Mouse (Mus musculus) CH12.LX (cell line): ENCODE results near the gene Ufsp1. TPM values are rescaled to one million over a fixed set of nuclear protein-coding genes. Genes with fewer than 3 reads are reported as not detected.

Source experiments
- DNase-seq: peaks from one replicate; pipeline ENCODE4 v3.0.0-alpha.2; 2013; ENCODE audit errors: extremely low read depth
- H3K27ac ChIP-seq: 2 replicates; pipeline ENCODE4 v1.5.1; 2012; ENCODE audit warnings: low read depth, mild to moderate bottlenecking, control low read depth, moderate library complexity; ENCODE audit not compliant: insufficient read depth
- H3K27me3 ChIP-seq: replicated peaks from 2 replicates; pipeline ENCODE3; 2012; ENCODE audit warnings: inconsistent platforms
- H3K36me3 ChIP-seq, 2 experiments: replicated peaks in 1 of 2; 2 replicates each; pipeline versions ENCODE3 to v1.6.1; 2012; ENCODE audit warnings: inconsistent platforms in 1 of 2, low read length in 1 of 2, mild to moderate bottlenecking in 1 of 2, mixed read lengths in 1 of 2, moderate library complexity in 1 of 2; ENCODE audit not compliant: control insufficient read depth in 1 of 2, insufficient read depth in 1 of 2
- H3K4me1 ChIP-seq, 2 experiments: 2 replicates each; pipeline ENCODE4 v1.6.1; 2012; ENCODE audit warnings: inconsistent platforms in 1 of 2, moderate library complexity in 1 of 2; ENCODE audit not compliant: insufficient read depth in 2 of 2, control insufficient read depth in 1 of 2
- H3K4me2 ChIP-seq: 2 replicates; pipeline ENCODE4 v1.6.1; 2012; ENCODE audit warnings: low read depth, mild to moderate bottlenecking, control low read depth; ENCODE audit not compliant: poor library complexity, insufficient read depth, severe bottlenecking
- H3K4me3 ChIP-seq, 3 experiments: fragments of 150-350 bp in 1 of 3; sonication (generic) in 1 of 3; replicated peaks in 1 of 3; 2 replicates each; pipeline versions ENCODE3 to v1.5.1; 2011 to 2012; ENCODE audit warnings: low read depth in 2 of 3, low read length in 2 of 3, mild to moderate bottlenecking in 2 of 3, moderate library complexity in 2 of 3, control low read depth in 1 of 3, improper control_type of control experiment in 1 of 3, inconsistent platforms in 1 of 3, mixed read lengths in 1 of 3; ENCODE audit not compliant: poor library complexity in 1 of 3
- H3K79me2 ChIP-seq: replicated peaks from 2 replicates; pipeline ENCODE4 v1.6.1; 2012; ENCODE audit warnings: mild to moderate bottlenecking, moderate library complexity; ENCODE audit not compliant: control insufficient read depth, poor library complexity, insufficient read depth, severe bottlenecking; ENCODE audit errors: extremely low read depth
- H3K9ac ChIP-seq: 2 replicates; pipeline ENCODE4 v1.6.1; 2012; ENCODE audit warnings: low read depth, mild to moderate bottlenecking, control low read depth, moderate library complexity; ENCODE audit not compliant: insufficient read depth
- H3K9me3 ChIP-seq: replicated peaks from 2 replicates; pipeline ENCODE3; 2012; ENCODE audit warnings: low read length, inconsistent platforms, mixed read lengths
- BHLHE40 ChIP-seq: IDR thresholded peaks from 2 replicates; pipeline ENCODE4 v1.6.1; 2011; ENCODE audit warnings: mild to moderate bottlenecking, low read depth, low read length, improper control_type of control experiment
- CHD1 ChIP-seq: IDR thresholded peaks from 2 replicates; pipeline ENCODE4 v1.6.1; 2012; ENCODE audit warnings: low read depth, low read length, improper control_type of control experiment, inconsistent platforms
- CHD2 ChIP-seq: IDR thresholded peaks from 2 replicates; pipeline ENCODE4 v1.6.1; 2011; ENCODE audit warnings: low read length, improper control_type of control experiment
- CTCF ChIP-seq, 2 experiments: IDR thresholded peaks in 1 of 2; conservative IDR thresholded peaks in 1 of 2; 2 replicates each; pipeline ENCODE4 v1.5.1; 2011 to 2012; ENCODE audit warnings: low read depth in 2 of 2, low read length in 2 of 2, improper control_type of control experiment in 1 of 2, inconsistent platforms in 1 of 2, mild to moderate bottlenecking in 1 of 2, moderate library complexity in 1 of 2
- E2F4 ChIP-seq: IDR thresholded peaks from 2 replicates; pipeline ENCODE4 v1.6.1; 2011; ENCODE audit warnings: low read depth, low read length, improper control_type of control experiment; ENCODE audit not compliant: insufficient replicate concordance
- ELF1 ChIP-seq: IDR thresholded peaks from 2 replicates; pipeline ENCODE4 v1.6.1; 2014; ENCODE audit warnings: low read depth, mild to moderate bottlenecking, inconsistent platforms, low read length, improper control_type of control experiment
- EP300 ChIP-seq: IDR thresholded peaks from 2 replicates; pipeline ENCODE4 v1.6.1; 2011; ENCODE audit warnings: low read length, improper control_type of control experiment
- ETS1 ChIP-seq: conservative IDR thresholded peaks from 2 replicates; pipeline ENCODE4 v1.6.1; 2012; ENCODE audit warnings: low read depth, mild to moderate bottlenecking, inconsistent platforms, low read length, improper control_type of control experiment, moderate library complexity
- HCFC1 ChIP-seq: IDR thresholded peaks from 2 replicates; pipeline ENCODE4 v1.6.1; 2012; ENCODE audit warnings: low read depth, mild to moderate bottlenecking, inconsistent platforms, low read length, improper control_type of control experiment
- IRF4 ChIP-seq: IDR thresholded peaks from 2 replicates; pipeline ENCODE4 v1.6.1; 2014; ENCODE audit warnings: low read depth, mild to moderate bottlenecking, inconsistent platforms, low read length, improper control_type of control experiment
- KAT2A ChIP-seq: IDR thresholded peaks from 2 replicates; pipeline ENCODE4 v1.6.1; 2012; ENCODE audit warnings: low read length, improper control_type of control experiment, inconsistent platforms; ENCODE audit not compliant: insufficient replicate concordance
- MAFK ChIP-seq: IDR thresholded peaks from 2 replicates; pipeline ENCODE4 v1.6.1; 2011; ENCODE audit warnings: low read length, improper control_type of control experiment; ENCODE audit not compliant: insufficient replicate concordance
- MAX ChIP-seq: IDR thresholded peaks from 2 replicates; pipeline ENCODE4 v1.6.1; 2011; ENCODE audit warnings: low read length, improper control_type of control experiment
- MAZ ChIP-seq: IDR thresholded peaks from 2 replicates; pipeline ENCODE4 v1.6.1; 2012; ENCODE audit warnings: low read depth, mild to moderate bottlenecking, inconsistent platforms, low read length, improper control_type of control experiment, moderate library complexity
- MEF2A ChIP-seq: IDR thresholded peaks from 2 replicates; pipeline ENCODE4 v1.6.1; 2014; ENCODE audit warnings: low read depth, mild to moderate bottlenecking, inconsistent platforms, low read length, improper control_type of control experiment, borderline replicate concordance
- MXI1 ChIP-seq: IDR thresholded peaks from 2 replicates; pipeline ENCODE4 v1.6.1; 2011; ENCODE audit warnings: mild to moderate bottlenecking, low read depth, low read length, improper control_type of control experiment
- MYC ChIP-seq: IDR thresholded peaks from 2 replicates; pipeline ENCODE4 v1.6.1; 2011; ENCODE audit warnings: low read depth, mild to moderate bottlenecking, improper control_type of control experiment, low read length
- NELFE ChIP-seq: IDR thresholded peaks from 2 replicates; pipeline ENCODE4 v1.6.1; 2011; ENCODE audit warnings: low read depth, low read length, improper control_type of control experiment
- NRF1 ChIP-seq: IDR thresholded peaks from 2 replicates; pipeline ENCODE4 v1.6.1; 2014; ENCODE audit warnings: low read depth, mild to moderate bottlenecking, inconsistent platforms, low read length, improper control_type of control experiment, moderate library complexity
- PAX5 ChIP-seq: IDR thresholded peaks from 2 replicates; pipeline ENCODE4 v1.6.1; 2012; ENCODE audit warnings: low read length, inconsistent platforms, mixed read lengths
- POLR2A ChIP-seq: IDR thresholded peaks from 2 replicates; pipeline ENCODE4 v1.6.1; 2011; ENCODE audit warnings: low read depth, mild to moderate bottlenecking, improper control_type of control experiment, low read length
- POLR2AphosphoS2 ChIP-seq: IDR thresholded peaks from 2 replicates; pipeline ENCODE4 v1.6.1; 2011; ENCODE audit warnings: low read depth, low read length, improper control_type of control experiment
- RAD21 ChIP-seq: IDR thresholded peaks from 2 replicates; pipeline ENCODE4 v1.6.1; 2011; ENCODE audit warnings: low read depth, mild to moderate bottlenecking, low read length, improper control_type of control experiment, moderate library complexity
- RCOR1 ChIP-seq: conservative IDR thresholded peaks from 2 replicates; pipeline ENCODE4 v1.6.1; 2012; ENCODE audit warnings: low read depth, mild to moderate bottlenecking, inconsistent platforms, low read length, improper control_type of control experiment
- SIN3A ChIP-seq: IDR thresholded peaks from 2 replicates; pipeline ENCODE4 v1.6.1; 2012; ENCODE audit warnings: low read length, improper control_type of control experiment, inconsistent platforms
- SMC3 ChIP-seq: IDR thresholded peaks from 2 replicates; pipeline ENCODE4 v1.6.1; 2011; ENCODE audit warnings: low read depth, low read length, improper control_type of control experiment
- TCF12 ChIP-seq: IDR thresholded peaks from 2 replicates; pipeline ENCODE4 v1.6.1; 2014; ENCODE audit warnings: low read depth, mild to moderate bottlenecking, inconsistent platforms, low read length, improper control_type of control experiment
- ZC3H11A ChIP-seq: IDR thresholded peaks from 2 replicates; pipeline ENCODE4 v1.6.1; 2012; ENCODE audit warnings: low read depth, mild to moderate bottlenecking, inconsistent platforms, low read length, improper control_type of control experiment
- ZKSCAN1 ChIP-seq: IDR thresholded peaks from 2 replicates; pipeline ENCODE4 v1.6.1; 2012; ENCODE audit warnings: low read depth, inconsistent platforms, low read length, improper control_type of control experiment, borderline replicate concordance
- ZMIZ1 ChIP-seq: IDR thresholded peaks from 2 replicates; pipeline ENCODE4 v1.6.1; 2012; ENCODE audit warnings: low read depth, mild to moderate bottlenecking, inconsistent platforms, low read length, improper control_type of control experiment
- dilution Hi-C: fragments of 300-500 bp; cut with MboI; formaldehyde crosslinking; loops from 2 replicates; pipeline ENCODE4 v1.14.3; 2020; ENCODE audit warnings: low sequenced_read_pairs; ENCODE audit not compliant: extremely low pct_unique_long_range_greater_than_20kb, extremely low pct_ligation_motif_present
- in situ Hi-C: fragments of 300-500 bp; cut with MboI; formaldehyde crosslinking; loops from 3 replicates; pipeline ENCODE4 v1.14.3; 2019; ENCODE audit warnings: low sequenced_read_pairs, low pct_ligation_motif_present, low pct_unique_long_range_greater_than_20kb, mixed read lengths
- polyA plus RNA-seq: library from polyadenylated mRNA; unstranded; fragments of >175 nt; gene quantifications from 2 replicates; pipeline ENCODE4 v1.2.1, GENCODE M21; 2012; ENCODE audit warnings: low read depth; ENCODE audit not compliant: insufficient read length
- total RNA-seq, 2 experiments: library from RNA; depleted of rRNA; stranded (reverse); fragments of 300-350 nt in 1 of 2; fragments of >200 nt in 1 of 2; gene quantifications; 2 replicates each; pipeline ENCODE4 v1.2.3; 2012 to 2014

Gene Ufsp1
- total and polyA plus RNA-seq, 3 experiments: 0.91 to 5.2 (median 2.9) TPM

GRCm38 (mm10) chr5:137306439-137307005 is 12.1 kb downstream of the Ufsp1 start:
- Histone ChIP-seq H3K9me3 (peaks cover 6% of the 10 kb centered on the region), H3K79me2 (peaks cover 54% of the 10 kb centered on the region), H3K4me2 (peak overlapping the region; percentile 93), H3K4me1 (peaks cover 12 to 56% of the 10 kb centered on the region in 2 experiments), H3K9ac (peak overlapping the region; percentile 89), H3K27me3 (no peaks in the 10 kb centered on the region), H3K27ac (peak overlapping the region; percentile 89), H3K4me3 (peak overlapping the region; percentile 82 to 88 (median 83)), H3K36me3 (peaks cover 24 to 61% of the 10 kb centered on the region in 2 experiments)
- no peak for DNase-seq
- TF ChIP-seq E2F4: 0 out of 2 replicates have a peak, but pooled peaks have one; percentile 43
- no peak for TF ChIP-seq NRF1
- TF ChIP-seq POLR2A: no peak
- no peak for TF ChIP-seq ZKSCAN1
- TF ChIP-seq SIN3A: peak; percentile 56
- TF ChIP-seq CHD2: no peak
- TF ChIP-seq MXI1: no peak
- no peak for TF ChIP-seq PAX5
- TF ChIP-seq MAFK: no peak
- TF ChIP-seq MAX: peak; percentile 11; the same call in 1 of the 2 replicates
- in situ Hi-C loops: no loop called here
- dilution Hi-C loops: no loop called here

GRCm38 (mm10) chr5:137307071-137307912 is 12.9 kb downstream of the Ufsp1 start, which contains the start of gene Srrt:
Gene Srrt, minus strand, starts transcription at chr5:137307674.
- in situ Hi-C loops (no loop called here), dilution Hi-C loops (no loop called here)
- peak within 1 kb of the TSS; percentile 89 for H3K9ac ChIP-seq
- no peaks in the 10 kb centered on the region for H3K27me3 ChIP-seq
- peaks cover 12 to 64% of the 10 kb centered on the region in 2 experiments for H3K4me1 ChIP-seq
- peak; percentile 96 for DNase-seq
- peaks cover 17 to 55% of the 10 kb centered on the region in 2 experiments for H3K36me3 ChIP-seq
- peaks cover 6% of the 10 kb centered on the region for H3K9me3 ChIP-seq
- peak within 1 kb of the TSS; percentile 89 for H3K27ac ChIP-seq
- H3K4me3 ChIP-seq: peak within 1 kb of the TSS; percentile 82 to 88 (median 83)
- peaks cover 54% of the 10 kb centered on the region for H3K79me2 ChIP-seq
- peak within 1 kb of the TSS; percentile 93 for H3K4me2 ChIP-seq
- TF ChIP-seq NELFE: peak; percentile 81
- TF ChIP-seq HCFC1: peak; percentile 84
- TF ChIP-seq MEF2A: no peak; the same call in 1 of the 2 replicates
- TF ChIP-seq MXI1: peak; percentile 70; the same call in 1 of the 2 replicates
- TF ChIP-seq MAX: peak; percentile 77
- TF ChIP-seq MYC: peak; percentile 94
- TF ChIP-seq MAZ: peak; percentile 76
- no peak for TF ChIP-seq MAFK
- peak; percentile 91 for TF ChIP-seq BHLHE40
- no peak for TF ChIP-seq CTCF (conservative IDR thresholded peaks at IDR 0.05 in 1 of 2, IDR thresholded peaks at IDR 0.05 in 1 of 2; ENCODE audit: low read depth in 2 of 2, low read length in 2 of 2)
- TF ChIP-seq E2F4: 0 out of 2 replicates have a peak, but pooled peaks have one; percentile 5
- TF ChIP-seq RAD21: no peak
- no peak for TF ChIP-seq CHD1
- TF ChIP-seq PAX5: no peak
- peak; percentile 69; the same call in 1 of the 2 replicates for TF ChIP-seq KAT2A
- TF ChIP-seq SMC3: no peak
- peak; percentile 88 for TF ChIP-seq ELF1
- TF ChIP-seq TCF12: peak; percentile 70
- TF ChIP-seq EP300: no peak
- peak; percentile 83 for TF ChIP-seq POLR2AphosphoS2
- TF ChIP-seq RCOR1: no peak
- TF ChIP-seq ETS1: no peak; the same call in 1 of the 2 replicates
- TF ChIP-seq ZC3H11A: no peak
- TF ChIP-seq ZMIZ1: no peak; the same call in 1 of the 2 replicates
- TF ChIP-seq IRF4: no peak
